Mouse (Mus musculus) midbrain, embryonic 14.5 days (tissue): ENCODE measurements around the gene Clrn3. TPM values are rescaled to one million over a fixed set of nuclear protein-coding genes. Genes with fewer than 3 reads are reported as not detected.
"Not testable (repeated sequence)": the region's sequence is repeated elsewhere in the genome, so short reads cannot be mapped to it uniquely, and the experiment has no call there.

Experiments used
- ATAC-seq: fragments of 200-750 bp; cut with Nextera tagmentation; 2 replicates; pipeline ENCODE4 v1.8.0; 2017; ENCODE audit warnings: moderate number of reproducible peaks, moderate library complexity; ENCODE audit not compliant: low FRiP score, low TSS enrichment
- DNase-seq: peaks from one replicate; pipeline ENCODE4 v3.0.0-alpha.2; 2015
- H3K27ac ChIP-seq: fragments of 300-500 bp; sonication (generic); replicated peaks from 2 replicates; pipeline ENCODE4 v1.5.1; 2014; ENCODE audit warnings: mild to moderate bottlenecking, low read depth, low read length, moderate library complexity
- H3K27me3 ChIP-seq: fragments of 300-500 bp; sonication (generic); 2 replicates; pipeline ENCODE4 v1.6.1; 2014; ENCODE audit warnings: low read length, control low read depth, mixed read lengths; ENCODE audit not compliant: control insufficient read depth, insufficient read depth
- H3K36me3 ChIP-seq: fragments of 300-500 bp; sonication (generic); 2 replicates; pipeline ENCODE4 v1.6.1; 2014; ENCODE audit warnings: low read length, control low read depth; ENCODE audit not compliant: control insufficient read depth, insufficient read depth
- H3K4me1 ChIP-seq: fragments of 300-500 bp; sonication (generic); 2 replicates; pipeline ENCODE4 v1.6.1; 2014; ENCODE audit warnings: mild to moderate bottlenecking, antibody characterized with exemption, low read length, control low read depth; ENCODE audit not compliant: control insufficient read depth, insufficient read depth
- H3K4me2 ChIP-seq: fragments of 300-500 bp; sonication (generic); 2 replicates; pipeline ENCODE4 v1.6.1; 2014; ENCODE audit warnings: mild to moderate bottlenecking, low read length, moderate library complexity
- H3K4me3 ChIP-seq: fragments of 300-500 bp; sonication (generic); replicated peaks from 2 replicates; pipeline ENCODE4 v1.5.1; 2014; ENCODE audit warnings: low read depth, low read length
- H3K9ac ChIP-seq: fragments of 300-500 bp; sonication (generic); replicated peaks from 2 replicates; pipeline ENCODE4 v1.6.1; 2014; ENCODE audit warnings: mild to moderate bottlenecking, low read length, moderate library complexity
- H3K9me3 ChIP-seq: fragments of 300-500 bp; sonication (generic); 2 replicates; pipeline ENCODE4 v1.6.1; 2016; ENCODE audit warnings: low read length, control low read depth, mixed read lengths; ENCODE audit not compliant: control insufficient read depth
- WGBS: fragments of 180-500 bp; shearing (Covaris S2); extraction: QIAGEN DNeasy Blood & Tissue Kit; methylation state at CpG from one replicate; pipeline ENCODE4 v1.1.7; 2014; 5-methylcytosine and 5-hydroxymethylcytosine counted together
- polyA plus RNA-seq: library from polyadenylated mRNA; unstranded; fragments of >200 nt; fragmentation: Nextera tagmentation; extraction: Ambion mirVana; gene quantifications from 2 replicates; pipeline ENCODE4 v1.2.1, GENCODE M21; 2014

Gene Clrn3
- polyA plus RNA-seq, 1 experiment from 2014 or later: not detected

DNA sequence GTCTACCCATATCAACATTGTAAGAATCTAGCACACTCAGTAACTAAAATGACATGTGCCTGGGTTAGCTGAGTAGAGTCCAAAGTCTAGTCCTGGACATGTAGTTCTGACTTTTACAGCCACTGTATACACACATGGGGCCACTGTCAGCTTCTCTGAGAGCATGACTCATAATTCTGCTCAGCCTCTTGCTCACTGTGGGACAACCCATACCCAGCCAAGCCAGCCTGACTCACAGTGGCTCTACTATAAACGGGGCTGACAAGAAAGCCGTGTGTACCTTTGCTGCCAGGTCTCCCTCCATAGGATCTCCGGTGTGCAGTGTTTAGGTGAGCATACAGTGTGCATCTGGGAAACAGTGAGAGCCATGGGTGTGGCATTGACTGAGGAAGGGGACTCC, 19.2 kb downstream of the Clrn3 start:
- no peak for DNase-seq
- Histone ChIP-seq H3K27ac (no peak overlapping the region), H3K4me2 (no peak overlapping the region), H3K4me1 (no peaks in the 10 kb centered on the region), H3K27me3 (no peaks in the 10 kb centered on the region), H3K9me3 (no peaks in the 10 kb centered on the region), H3K4me3 (no peak overlapping the region), H3K36me3 (no peaks in the 10 kb centered on the region), H3K9ac (no peak overlapping the region)
- ATAC-seq: no peak
- 94% methylated on average over 3 of the region's 3 CpGs for WGBS

GRCm38 (mm10) chr7:135508602-135509001, 19.9 kb downstream of the Clrn3 start:
- Histone ChIP-seq H3K4me2 (no peak overlapping the region), H3K9ac (no peak overlapping the region), H3K4me3 (no peak overlapping the region), H3K27me3 (no peaks in the 10 kb centered on the region), H3K4me1 (no peaks in the 10 kb centered on the region), H3K27ac (no peak overlapping the region), H3K36me3 (no peaks in the 10 kb centered on the region), H3K9me3 (no peaks in the 10 kb centered on the region)
- ATAC-seq (no peak), DNase-seq (no peak)
- 63% methylated on average over 4 of the region's 4 CpGs for WGBS

DNA sequence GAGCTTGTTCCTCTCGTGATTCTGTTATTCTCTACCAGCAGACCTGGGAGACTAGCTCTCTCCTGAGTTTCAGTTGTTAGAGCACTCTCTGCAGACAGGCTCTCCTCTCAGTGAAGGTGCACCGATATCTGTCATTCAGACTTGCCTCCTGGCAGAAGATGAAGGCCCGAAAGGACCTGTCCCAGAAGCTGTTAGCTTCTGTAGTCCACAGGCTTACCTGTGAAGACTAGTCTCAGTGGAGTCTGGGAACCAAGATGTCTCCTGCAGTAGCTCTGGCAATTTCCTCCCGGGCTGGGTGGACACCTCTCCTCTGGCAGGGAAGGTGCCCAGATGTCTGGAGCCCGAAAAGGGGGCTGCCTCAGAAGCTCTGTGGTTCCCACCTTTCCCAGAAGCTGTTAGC, 21.9 kb downstream of the Clrn3 start:
- H3K27ac ChIP-seq, H3K27me3 ChIP-seq, H3K4me1 ChIP-seq, ATAC-seq, H3K9ac ChIP-seq, H3K9me3 ChIP-seq, H3K4me2 ChIP-seq, H3K36me3 ChIP-seq, H3K4me3 ChIP-seq, DNase-seq: not testable (repeated sequence)
- 93% methylated on average over 5 of the region's 5 CpGs for WGBS

GRCm38 (mm10) chr7:135499403-135499802, 29.1 kb downstream of the Clrn3 start:
- Histone ChIP-seq H3K4me1 (no peaks in the 10 kb centered on the region), H3K4me2 (no peak overlapping the region), H3K9ac (no peak overlapping the region), H3K4me3 (no peak overlapping the region), H3K36me3 (no peaks in the 10 kb centered on the region), H3K27ac (no peak overlapping the region), H3K27me3 (no peaks in the 10 kb centered on the region), H3K9me3 (no peaks in the 10 kb centered on the region)
- no peak for ATAC-seq
- WGBS: 68% methylated on average over 2 of the region's 2 CpGs
- DNase-seq: no peak

DNA sequence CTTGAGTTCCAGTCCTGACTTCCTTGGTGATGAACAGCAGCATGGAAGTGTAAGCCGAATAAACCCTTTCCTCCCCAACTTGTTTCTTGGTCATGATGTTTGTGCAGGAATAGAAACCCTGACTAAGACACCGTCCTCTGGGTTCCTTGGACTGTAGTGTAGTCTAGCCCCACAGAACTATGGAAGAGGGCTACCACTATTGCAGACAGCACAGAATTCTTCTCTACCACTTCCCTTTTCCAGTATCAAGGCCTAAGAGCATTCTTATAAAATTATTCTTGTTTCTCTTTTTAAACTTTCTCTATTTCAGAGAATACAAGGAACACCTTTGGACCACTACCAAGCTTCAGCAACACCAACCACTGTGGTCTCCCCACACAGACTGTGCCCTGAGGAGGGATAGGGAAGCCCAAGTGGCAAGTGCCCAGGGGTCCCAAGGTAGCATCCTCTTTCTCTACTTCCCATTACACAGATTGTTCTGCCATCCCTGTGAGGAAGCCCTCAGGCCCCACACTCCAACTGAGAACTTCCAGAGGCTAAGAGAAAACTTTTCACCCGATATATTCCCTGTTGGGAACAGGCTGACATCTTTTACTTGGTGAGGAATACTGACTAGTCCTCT, 29.8 kb downstream of the Clrn3 start:
- no peaks in the 10 kb centered on the region for H3K4me1 ChIP-seq
- no peak overlapping the region for H3K4me3 ChIP-seq
- H3K9ac ChIP-seq: no peak overlapping the region
- H3K27ac ChIP-seq: no peak overlapping the region
- H3K27me3 ChIP-seq: no peaks in the 10 kb centered on the region
- no peaks in the 10 kb centered on the region for H3K36me3 ChIP-seq
- WGBS: 88% methylated on average over 3 of the region's 3 CpGs
- ATAC-seq (no peak), DNase-seq (no peak)
- no peak overlapping the region for H3K4me2 ChIP-seq
- no peaks in the 10 kb centered on the region for H3K9me3 ChIP-seq

- no peaks in the 10 kb centered on the region for H3K27me3 ChIP-seq
- H3K36me3 ChIP-seq: no peaks in the 10 kb centered on the region
- H3K4me2 ChIP-seq: no peak overlapping the region
- ATAC-seq (no peak), DNase-seq (peak; percentile 40)
- no peaks in the 10 kb centered on the region for H3K9me3 ChIP-seq
- no peak overlapping the region for H3K27ac ChIP-seq
- H3K4me3 ChIP-seq: no peak overlapping the region
- no peaks in the 10 kb centered on the region for H3K4me1 ChIP-seq
- 48% methylated on average over 3 of the region's 3 CpGs for WGBS
- H3K9ac ChIP-seq: no peak overlapping the region
These were observed 33.2 kb downstream of the Clrn3 start for GRCm38 (mm10) chr7:135495303-135495702.

DNA sequence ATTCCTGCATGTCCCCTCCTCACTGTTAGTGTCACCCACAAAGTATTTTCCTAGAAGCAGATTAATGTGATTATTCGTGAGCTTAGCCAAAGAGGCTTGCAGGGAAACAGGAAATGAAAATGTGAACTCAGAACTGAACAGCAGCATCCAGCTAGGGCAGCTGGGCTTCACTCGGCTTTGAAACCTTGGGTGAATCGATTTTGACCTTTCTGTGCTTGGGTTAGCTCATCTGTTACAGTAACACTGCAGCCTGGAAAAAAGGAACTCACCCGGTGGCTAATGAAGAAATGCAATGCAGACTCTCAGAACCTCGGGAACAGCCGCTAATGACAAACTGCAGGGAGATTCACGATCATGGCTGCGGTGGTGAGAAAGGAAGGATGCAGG, 38.0 kb downstream of the Clrn3 start:
- Histone ChIP-seq H3K27ac (no peak overlapping the region), H3K27me3 (no peaks in the 10 kb centered on the region), H3K9ac (no peak overlapping the region), H3K36me3 (no peaks in the 10 kb centered on the region), H3K4me3 (no peak overlapping the region), H3K9me3 (no peaks in the 10 kb centered on the region), H3K4me1 (peaks cover 4% of the 10 kb centered on the region; the same call in 1 of the 2 replicates), H3K4me2 (no peak overlapping the region)
- 79% methylated on average over 8 of the region's 8 CpGs for WGBS
- DNase-seq (no peak), ATAC-seq (no peak)

DNA sequence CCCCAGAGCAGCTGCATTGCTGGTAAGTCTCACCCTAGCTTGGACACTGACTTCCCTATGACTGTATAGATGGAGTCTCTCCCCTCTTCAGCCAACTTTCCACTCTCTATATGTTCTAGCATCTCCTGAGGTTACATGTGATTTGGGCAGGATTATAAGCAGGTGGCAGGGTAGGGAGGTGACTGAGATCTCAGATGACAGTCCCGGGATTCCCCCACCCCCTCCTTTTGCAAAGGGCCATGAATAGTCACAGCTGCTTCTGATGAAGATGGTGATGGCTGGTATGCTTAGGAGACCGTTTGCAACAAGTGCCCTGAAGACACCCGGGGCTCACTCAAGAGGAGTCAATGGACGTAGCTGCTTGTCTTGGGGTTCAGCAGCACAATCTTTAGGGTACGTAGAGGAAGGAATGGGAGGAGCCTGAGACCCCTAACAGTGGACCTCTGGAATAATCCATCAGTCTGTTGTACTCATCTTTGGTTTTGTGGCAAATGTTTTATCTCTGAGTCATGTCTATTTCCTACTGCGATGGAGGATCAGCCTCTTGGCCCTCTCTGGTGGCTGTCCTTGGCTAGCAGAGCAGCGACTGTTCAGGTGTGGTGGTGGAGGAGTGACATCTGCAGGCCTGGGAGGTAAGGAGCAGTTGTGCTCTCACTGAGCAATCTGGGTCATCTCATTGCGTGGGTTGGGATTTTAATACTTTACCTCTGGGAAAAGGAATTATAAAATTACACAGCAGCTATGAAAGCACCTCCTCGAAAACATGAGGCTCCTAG, 38.5 kb downstream of the Clrn3 start:
- Histone ChIP-seq H3K36me3 (no peaks in the 10 kb centered on the region), H3K4me1 (peaks cover 10% of the 10 kb centered on the region; the same call in 1 of the 2 replicates), H3K9ac (no peak overlapping the region), H3K4me2 (no peak overlapping the region), H3K4me3 (no peak overlapping the region), H3K27me3 (no peaks in the 10 kb centered on the region), H3K9me3 (no peaks in the 10 kb centered on the region), H3K27ac (no peak overlapping the region)
- no peak for ATAC-seq
- 81% methylated on average over 9 of the region's 9 CpGs for WGBS
- DNase-seq: no peak
